Mouse (Mus musculus) CD4-positive, CD25-positive, alpha-beta regulatory T cell (primary cell): ENCODE measurements around the gene Gm10260. TPM values are rescaled to one million over a fixed set of nuclear protein-coding genes. Genes with fewer than 3 reads are reported as not detected.

Source experiments
- polyA plus RNA-seq: library from polyadenylated mRNA; unstranded; fragments of 100-300 nt; shearing (Covaris generic); gene quantifications from one replicate; pipeline ENCODE4 v1.2.1, GENCODE M21; 2017

Gm10260 gene
- polyA plus RNA-seq = 4.4 TPM

GRCm38 (mm10) chr13:97760532-97760931, at the start of gene Gm10260:
Gene Gm10260 (minus strand): TSS chr13:97760632.

